Mouse (Mus musculus) cortical plate, adult 2 months (tissue): ENCODE results near the gene Shisal1.

Experiments used
- CTCF ChIP-seq: fragments of 200-500 bp; IDR thresholded peaks from 2 replicates; pipeline ENCODE4 v1.5.1; 2011; ENCODE audit warnings: mild to moderate bottlenecking, control low read depth, low read length; ENCODE audit not compliant: insufficient read depth; ENCODE audit errors: extremely low read depth
- POLR2A ChIP-seq: fragments of 200-500 bp; IDR thresholded peaks from 2 replicates; pipeline ENCODE4 v1.6.1; 2011; ENCODE audit warnings: mild to moderate bottlenecking, low read length, control low read depth; ENCODE audit not compliant: insufficient read depth; ENCODE audit errors: extremely low read depth

DNA sequence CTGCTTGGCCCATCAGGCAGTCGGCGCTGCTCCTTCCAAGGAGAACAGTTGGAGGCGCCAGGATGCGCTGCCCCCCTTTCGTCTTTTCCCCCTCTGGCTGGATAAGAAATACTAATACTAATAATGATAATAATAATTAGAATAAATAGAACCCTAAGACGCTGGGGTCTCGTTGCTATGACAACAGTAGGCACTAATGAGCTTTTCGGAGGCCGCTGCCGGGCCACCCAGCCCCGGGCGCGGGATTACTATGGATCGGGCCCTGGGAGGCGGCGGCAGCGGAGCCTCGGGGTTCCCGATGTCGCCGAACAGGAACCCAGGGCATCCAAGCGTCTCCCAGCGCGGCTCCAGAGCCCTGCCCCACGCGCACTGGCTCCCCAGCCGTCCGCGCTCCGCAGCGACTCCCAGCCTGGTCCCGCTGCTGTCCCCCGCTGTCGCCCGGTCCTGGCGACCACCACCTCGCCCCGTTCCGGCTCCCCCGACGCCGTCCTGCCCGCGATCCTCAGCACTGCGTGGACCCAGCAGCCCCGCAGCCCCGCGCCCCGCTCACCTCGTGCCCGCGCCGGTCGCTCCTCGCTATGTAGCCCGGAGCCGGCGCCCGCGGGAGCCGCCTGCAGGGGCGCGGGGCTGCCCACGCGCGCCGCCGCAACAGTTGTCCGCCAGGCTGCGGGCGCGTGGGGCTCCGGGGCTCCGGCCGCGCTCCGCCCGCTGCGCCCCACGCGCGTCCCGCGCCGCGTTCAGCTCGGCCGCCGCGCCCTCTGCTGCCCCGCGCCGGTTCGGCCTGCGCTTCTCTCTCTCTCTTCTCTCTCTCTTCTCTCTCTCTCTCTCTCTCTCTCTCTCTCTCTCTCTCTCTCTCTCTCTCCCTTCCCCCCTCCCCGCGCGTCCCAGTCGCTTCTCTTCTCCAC, 833 bp downstream of the Shisal1 start:
- TF ChIP-seq POLR2A (no peak), CTCF (no peak)
